Mouse (Mus musculus): Measurements from ENCODE around the gene Tbata. TPM values are rescaled to one million over a fixed set of nuclear protein-coding genes. Genes with fewer than 3 reads are reported as not detected.

Tbata gene
- polyA plus RNA-seq, 1 experiment, result 1,293 TPM

DNA sequence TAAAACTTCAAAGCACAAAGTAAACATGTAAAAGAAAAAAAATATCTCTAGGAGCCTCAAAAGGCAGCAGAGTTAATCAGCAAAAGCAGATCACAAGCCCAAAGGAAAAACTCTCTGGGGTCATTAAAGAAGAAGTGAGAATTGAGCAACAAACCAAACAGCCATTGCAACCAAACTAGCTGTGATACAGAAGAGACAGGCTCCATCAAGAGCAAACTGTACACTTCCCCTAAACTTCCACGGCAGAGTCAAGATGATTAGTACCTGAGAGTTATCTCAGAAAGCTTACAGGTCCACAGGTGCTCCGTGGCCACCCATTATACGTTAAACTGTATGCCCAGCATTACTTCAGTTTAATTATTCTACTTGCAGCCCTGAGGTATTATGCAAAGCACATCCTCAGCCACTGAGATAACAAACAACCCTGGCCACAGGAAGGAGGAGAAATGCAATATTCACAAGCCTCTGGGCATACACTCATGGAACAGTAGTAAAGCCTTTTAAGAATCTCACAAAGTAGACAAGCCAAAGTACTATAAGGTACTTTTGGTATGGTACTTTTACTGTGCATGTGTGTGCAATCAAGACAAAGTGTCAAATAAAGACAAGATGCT is 36.4 kb upstream of the Tbata start:
- WGBS, result 79% methylated on average over 3 of the region's 3 CpGs
- TF ChIP-seq POLR2A (IDR thresholded peaks at IDR 0.05; ENCODE audit: control insufficient read depth, extremely low read depth, insufficient read depth, low read length, poor library complexity), result no peak
- TF ChIP-seq CTCF (IDR thresholded peaks at IDR 0.05; ENCODE audit: borderline replicate concordance, control insufficient read depth, extremely low read depth, insufficient read depth, low read length, poor library complexity), result no peak
- DNase-seq, result no peak
- no peak overlapping the region for H3K4me3 ChIP-seq (ENCODE audit: control insufficient read depth, insufficient read depth, low read length)
- H3K27me3 ChIP-seq (ENCODE audit: control insufficient read depth, insufficient read depth, low read length), result no peaks in the 10 kb centered on the region
- H3K36me3 ChIP-seq (ENCODE audit: control insufficient read depth, insufficient read depth, low read length), result no peaks in the 10 kb centered on the region
- H3K4me1 ChIP-seq (replicated peaks; ENCODE audit: control insufficient read depth, insufficient read depth, low read length), result no peaks in the 10 kb centered on the region
- no peak overlapping the region for H3K27ac ChIP-seq (ENCODE audit: control insufficient read depth, insufficient read depth, low read length)

GRCm38 (mm10) chr10:61137567-61137966 is 34.2 kb upstream of the Tbata start:
- DNase-seq, result no peak
- no peaks in the 10 kb centered on the region for H3K27me3 ChIP-seq (ENCODE audit: control insufficient read depth, insufficient read depth, low read length)
- WGBS, result 94% methylated on average over 1 of the region's 1 CpGs
- no peaks in the 10 kb centered on the region for H3K4me1 ChIP-seq (replicated peaks; ENCODE audit: control insufficient read depth, insufficient read depth, low read length)
- no peaks in the 10 kb centered on the region for H3K36me3 ChIP-seq (ENCODE audit: control insufficient read depth, insufficient read depth, low read length)
- H3K4me3 ChIP-seq (ENCODE audit: control insufficient read depth, insufficient read depth, low read length), result no peak overlapping the region
- H3K27ac ChIP-seq (ENCODE audit: control insufficient read depth, insufficient read depth, low read length), result no peak overlapping the region
- TF ChIP-seq CTCF (IDR thresholded peaks at IDR 0.05; ENCODE audit: borderline replicate concordance, control insufficient read depth, extremely low read depth, insufficient read depth, low read length, poor library complexity), result no peak
- TF ChIP-seq POLR2A (IDR thresholded peaks at IDR 0.05; ENCODE audit: control insufficient read depth, extremely low read depth, insufficient read depth, low read length, poor library complexity), result no peak

GRCm38 (mm10) chr10:61143343-61143742 is 28.4 kb upstream of the Tbata start:
- DNase-seq, result no peak
- no peak for TF ChIP-seq CTCF (IDR thresholded peaks at IDR 0.05; ENCODE audit: borderline replicate concordance, control insufficient read depth, extremely low read depth, insufficient read depth, low read length, poor library complexity)
- no peak for TF ChIP-seq POLR2A (IDR thresholded peaks at IDR 0.05; ENCODE audit: control insufficient read depth, extremely low read depth, insufficient read depth, low read length, poor library complexity)
- H3K4me1 ChIP-seq (replicated peaks; ENCODE audit: control insufficient read depth, insufficient read depth, low read length), result no peaks in the 10 kb centered on the region; the same call in 1 of the 2 replicates
- no peaks in the 10 kb centered on the region for H3K27me3 ChIP-seq (ENCODE audit: control insufficient read depth, insufficient read depth, low read length)
- no peak overlapping the region for H3K27ac ChIP-seq (ENCODE audit: control insufficient read depth, insufficient read depth, low read length)
- WGBS, result 93% methylated on average over 2 of the region's 2 CpGs
- H3K36me3 ChIP-seq (ENCODE audit: control insufficient read depth, insufficient read depth, low read length), result no peaks in the 10 kb centered on the region
- H3K4me3 ChIP-seq (ENCODE audit: control insufficient read depth, insufficient read depth, low read length), result no peak overlapping the region

DNA sequence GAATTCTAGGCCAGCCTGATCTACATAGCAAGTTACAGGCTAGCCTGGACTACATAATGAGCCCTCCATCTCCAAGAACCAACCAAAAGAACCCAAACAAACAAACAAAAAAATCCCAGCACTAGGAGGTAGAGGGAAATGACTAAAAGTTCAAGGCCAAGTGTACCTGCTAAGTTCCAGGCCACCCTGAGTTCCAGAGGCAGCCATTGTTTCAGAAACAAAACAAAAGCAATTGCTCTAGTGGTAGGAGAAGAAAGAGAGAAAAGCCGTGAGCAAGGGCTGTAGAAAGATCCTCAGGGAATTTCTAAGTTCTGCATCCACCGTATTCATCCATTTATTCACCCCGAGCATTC is 26.0 kb upstream of the Tbata start:
- DNase-seq, result no peak
- WGBS, result 1% methylated on average over 3 of the region's 3 CpGs
- Histone ChIP-seq H3K4me1 (replicated peaks; ENCODE audit: control insufficient read depth, insufficient read depth, low read length) (no peaks in the 10 kb centered on the region; the same call in 1 of the 2 replicates), H3K36me3 (ENCODE audit: control insufficient read depth, insufficient read depth, low read length) (no peaks in the 10 kb centered on the region), H3K27ac (ENCODE audit: control insufficient read depth, insufficient read depth, low read length) (no peak overlapping the region), H3K4me3 (ENCODE audit: control insufficient read depth, insufficient read depth, low read length) (peak overlapping the region; percentile 56), H3K27me3 (ENCODE audit: control insufficient read depth, insufficient read depth, low read length) (no peaks in the 10 kb centered on the region)
- TF ChIP-seq POLR2A (IDR thresholded peaks at IDR 0.05; ENCODE audit: control insufficient read depth, extremely low read depth, insufficient read depth, low read length, poor library complexity) (no peak), CTCF (IDR thresholded peaks at IDR 0.05; ENCODE audit: borderline replicate concordance, control insufficient read depth, extremely low read depth, insufficient read depth, low read length, poor library complexity) (no peak)

- peak; percentile 76 for DNase-seq
- whole genome bisulfite sequencing, result 1% methylated on average over 53 of the region's 53 CpGs
- Histone ChIP-seq H3K4me1 (replicated peaks; ENCODE audit: control insufficient read depth, insufficient read depth, low read length) (no peaks in the 10 kb centered on the region; the same call in 1 of the 2 replicates), H3K4me3 (ENCODE audit: control insufficient read depth, insufficient read depth, low read length) (peak overlapping the region; percentile 56), H3K27ac (ENCODE audit: control insufficient read depth, insufficient read depth, low read length) (no peak overlapping the region), H3K36me3 (ENCODE audit: control insufficient read depth, insufficient read depth, low read length) (no peaks in the 10 kb centered on the region), H3K27me3 (ENCODE audit: control insufficient read depth, insufficient read depth, low read length) (no peaks in the 10 kb centered on the region)
- TF ChIP-seq POLR2A (IDR thresholded peaks at IDR 0.05; ENCODE audit: control insufficient read depth, extremely low read depth, insufficient read depth, low read length, poor library complexity) (no peak), CTCF (IDR thresholded peaks at IDR 0.05; ENCODE audit: borderline replicate concordance, control insufficient read depth, extremely low read depth, insufficient read depth, low read length, poor library complexity) (0 out of 2 replicates have a peak, but pooled peaks have one; percentile 25)
These were observed 25.5 kb upstream of the Tbata start for GRCm38 (mm10) chr10:61146119-61146806.

- no peaks in the 10 kb centered on the region; the same call in 1 of the 2 replicates for H3K4me1 ChIP-seq (replicated peaks; ENCODE audit: control insufficient read depth, insufficient read depth, low read length)
- H3K36me3 ChIP-seq (ENCODE audit: control insufficient read depth, insufficient read depth, low read length), result no peaks in the 10 kb centered on the region
- peak; percentile 43 for DNase-seq
- H3K4me3 ChIP-seq (ENCODE audit: control insufficient read depth, insufficient read depth, low read length), result peak overlapping the region; percentile 56
- no peaks in the 10 kb centered on the region for H3K27me3 ChIP-seq (ENCODE audit: control insufficient read depth, insufficient read depth, low read length)
- WGBS, result under 1% methylated on average over 14 of the region's 14 CpGs
- H3K27ac ChIP-seq (ENCODE audit: control insufficient read depth, insufficient read depth, low read length), result no peak overlapping the region
- TF ChIP-seq POLR2A (IDR thresholded peaks at IDR 0.05; ENCODE audit: control insufficient read depth, extremely low read depth, insufficient read depth, low read length, poor library complexity) (no peak), CTCF (IDR thresholded peaks at IDR 0.05; ENCODE audit: borderline replicate concordance, control insufficient read depth, extremely low read depth, insufficient read depth, low read length, poor library complexity) (no peak)
These were observed 25.0 kb upstream of the Tbata start for GRCm38 (mm10) chr10:61146807-61147156.

All from thymus, adult 2 months (tissue).